Mouse (Mus musculus): ENCODE data around the gene Smok3b. TPM values are rescaled to one million over a fixed set of nuclear protein-coding genes. Genes with fewer than 3 reads are reported as not detected.
A peak's percentile ranks its signal among the peaks of the same experiment; 100 is the strongest.

Gene Smok3b
- total and polyA plus RNA-seq, 3 experiments: not detected

- no peak for DNase-seq (ENCODE audit: extremely low read depth)
- H3K36me3 ChIP-seq (replicated peaks in 1 of 2; ENCODE audit: control insufficient read depth in 1 of 2, insufficient read depth in 1 of 2, low read length in 1 of 2): peaks cover 22 to 53% of the 10 kb centered on the region in 2 experiments
- TF ChIP-seq KAT2A (IDR thresholded peaks at IDR 0.05; ENCODE audit: insufficient replicate concordance, low read length) (no peak), MAX (IDR thresholded peaks at IDR 0.05; ENCODE audit: low read length) (no peak), HCFC1 (IDR thresholded peaks at IDR 0.05; ENCODE audit: low read depth, low read length) (no peak), ETS1 (conservative IDR thresholded peaks at IDR 0.05; ENCODE audit: low read depth, low read length) (no peak), NRF1 (IDR thresholded peaks at IDR 0.05; ENCODE audit: low read depth, low read length) (no peak), CTCF (conservative IDR thresholded peaks at IDR 0.05 in 1 of 2, IDR thresholded peaks at IDR 0.05 in 1 of 2; ENCODE audit: low read depth in 2 of 2, low read length in 2 of 2) (no peak), USF1 (IDR thresholded peaks at IDR 0.05; ENCODE audit: low read depth, low read length) (no peak), POLR2AphosphoS2 (IDR thresholded peaks at IDR 0.05; ENCODE audit: low read depth, low read length) (no peak), RCOR1 (conservative IDR thresholded peaks at IDR 0.05; ENCODE audit: low read depth, low read length) (no peak), RAD21 (IDR thresholded peaks at IDR 0.05; ENCODE audit: low read depth, low read length) (no peak), ZKSCAN1 (IDR thresholded peaks at IDR 0.05; ENCODE audit: borderline replicate concordance, low read depth, low read length) (no peak), BHLHE40 (IDR thresholded peaks at IDR 0.05; ENCODE audit: low read depth, low read length) (no peak), IRF4 (IDR thresholded peaks at IDR 0.05; ENCODE audit: low read depth, low read length) (no peak)
- H3K27me3 ChIP-seq (replicated peaks): no peaks in the 10 kb centered on the region
- peaks cover 54% of the 10 kb centered on the region for H3K79me2 ChIP-seq (replicated peaks; ENCODE audit: control insufficient read depth, extremely low read depth, insufficient read depth, poor library complexity, severe bottlenecking)
- no peak overlapping the region for H3K9ac ChIP-seq (ENCODE audit: insufficient read depth, low read depth)
- no peak overlapping the region for H3K27ac ChIP-seq (ENCODE audit: insufficient read depth, low read depth)
- no peak overlapping the region for H3K4me2 ChIP-seq (ENCODE audit: insufficient read depth, low read depth, poor library complexity, severe bottlenecking)
- H3K4me3 ChIP-seq (replicated peaks in 1 of 3; ENCODE audit: low read depth in 2 of 3, low read length in 2 of 3, poor library complexity in 1 of 3): no peak overlapping the region
- peaks cover 0 to 37% of the 10 kb centered on the region in 2 experiments; a peak in 2 of 4 replicates for H3K4me1 ChIP-seq (ENCODE audit: control insufficient read depth in 1 of 2, insufficient read depth in 2 of 2)
- dilution Hi-C loops (cut with MboI; ENCODE audit: extremely low pct_ligation_motif_present, extremely low pct_unique_long_range_greater_than_20kb, low sequenced_read_pairs) (no loop called here), in situ Hi-C loops (cut with MboI; ENCODE audit: low pct_ligation_motif_present, low pct_unique_long_range_greater_than_20kb, low sequenced_read_pairs) (no loop called here)
- no peaks in the 10 kb centered on the region for H3K9me3 ChIP-seq (replicated peaks; ENCODE audit: low read length)
These were observed 67.9 kb downstream of the Smok3b start for GRCm38 (mm10) chr5:138089108-138089551.

GRCm38 (mm10) chr5:138090271-138090670, 69.0 kb downstream of the Smok3b start:
- H3K27ac ChIP-seq (ENCODE audit: insufficient read depth, low read depth): no peak overlapping the region
- peaks cover 28 to 65% of the 10 kb centered on the region in 2 experiments for H3K36me3 ChIP-seq (replicated peaks in 1 of 2; ENCODE audit: control insufficient read depth in 1 of 2, insufficient read depth in 1 of 2, low read length in 1 of 2)
- H3K9ac ChIP-seq (ENCODE audit: insufficient read depth, low read depth): no peak overlapping the region
- H3K27me3 ChIP-seq (replicated peaks): no peaks in the 10 kb centered on the region
- no peak overlapping the region for H3K4me2 ChIP-seq (ENCODE audit: insufficient read depth, low read depth, poor library complexity, severe bottlenecking)
- no peak overlapping the region for H3K4me3 ChIP-seq (replicated peaks in 1 of 3; ENCODE audit: low read depth in 2 of 3, low read length in 2 of 3, poor library complexity in 1 of 3)
- dilution Hi-C loops (cut with MboI; ENCODE audit: extremely low pct_ligation_motif_present, extremely low pct_unique_long_range_greater_than_20kb, low sequenced_read_pairs): no loop called here
- TF ChIP-seq NELFE (IDR thresholded peaks at IDR 0.05; ENCODE audit: low read depth, low read length): no peak
- no peak for TF ChIP-seq EP300 (IDR thresholded peaks at IDR 0.05; ENCODE audit: low read length)
- peak; percentile 86 for TF ChIP-seq ZNF384 (IDR thresholded peaks at IDR 0.05; ENCODE audit: low read depth, low read length)
- peak in 1 of 2 experiments; percentile 51; a peak in 2 of 4 replicates for TF ChIP-seq CTCF (conservative IDR thresholded peaks at IDR 0.05 in 1 of 2, IDR thresholded peaks at IDR 0.05 in 1 of 2; ENCODE audit: low read depth in 2 of 2, low read length in 2 of 2)
- H3K4me1 ChIP-seq (ENCODE audit: control insufficient read depth in 1 of 2, insufficient read depth in 2 of 2): peaks cover 0 to 33% of the 10 kb centered on the region in 2 experiments; a peak in 2 of 4 replicates
- no peaks in the 10 kb centered on the region for H3K9me3 ChIP-seq (replicated peaks; ENCODE audit: low read length)
- peak; percentile 25 for DNase-seq (ENCODE audit: extremely low read depth)
- in situ Hi-C loops (cut with MboI; ENCODE audit: low pct_ligation_motif_present, low pct_unique_long_range_greater_than_20kb, low sequenced_read_pairs): no loop called here
- H3K79me2 ChIP-seq (replicated peaks; ENCODE audit: control insufficient read depth, extremely low read depth, insufficient read depth, poor library complexity, severe bottlenecking): peaks cover 51% of the 10 kb centered on the region
